Mouse (Mus musculus) lung, adult 2 months (tissue): ENCODE measurements at regions not wholly inside any gene's neighbourhood (a gene's known extent, or its start where the extent isn't known, plus 50 kb on each side); places are given as distances from the start of the nearest gene placed in this dataset.

Experiments used
- DNase-seq: peaks from one replicate; pipeline ENCODE4 v3.0.0; 2022
- H3K4me1 ChIP-seq: fragments of 200-500 bp; 2 replicates; pipeline ENCODE4 v1.6.1; 2011; ENCODE audit warnings: low read length; ENCODE audit not compliant: control insufficient read depth, insufficient read depth
- H3K4me3 ChIP-seq: fragments of 200-500 bp; replicated peaks from 2 replicates; pipeline ENCODE3; 2011; ENCODE audit warnings: low read depth, mild to moderate bottlenecking, control low read depth, low read length; ENCODE audit errors: extremely low read depth
- CTCF ChIP-seq: fragments of 200-500 bp; IDR thresholded peaks from 2 replicates; pipeline ENCODE4 v1.5.1; 2011; ENCODE audit warnings: mild to moderate bottlenecking, low read length, control low read depth; ENCODE audit not compliant: insufficient read depth
- POLR2A ChIP-seq: fragments of 200-500 bp; IDR thresholded peaks from 2 replicates; pipeline ENCODE4 v1.6.1; 2011; ENCODE audit warnings: low read depth, mild to moderate bottlenecking, control low read depth, low read length, borderline replicate concordance; ENCODE audit errors: extremely low read depth
- WGBS: fragments of 180-500 bp; shearing (Covaris S2); methylation state at CpG from one replicate; pipeline ENCODE4 v1.1.7; 2018; 5-methylcytosine and 5-hydroxymethylcytosine counted together

GRCm38 (mm10) chr7:34558615-34559343, 97.8 kb downstream of the Kctd15 start:
- no peak for DNase-seq
- Histone ChIP-seq H3K4me3 (no peak overlapping the region), H3K4me1 (no peaks in the 10 kb centered on the region)
- TF ChIP-seq CTCF (no peak), POLR2A (no peak)
- 86% methylated on average over 8 of the region's 8 CpGs for whole genome bisulfite sequencing

- no peak for DNase-seq
- Histone ChIP-seq H3K4me3 (no peak overlapping the region), H3K4me1 (no peaks in the 10 kb centered on the region)
- WGBS = 53% methylated on average over 6 of the region's 6 CpGs
- TF ChIP-seq POLR2A (no peak), CTCF (no peak)
These were observed 101.3 kb downstream of the Kctd15 start for GRCm38 (mm10) chr7:34555196-34555595.

GRCm38 (mm10) chr7:34546609-34547316, 109.8 kb downstream of the Kctd15 start:
- DNase-seq = no peak
- no peak for TF ChIP-seq POLR2A
- TF ChIP-seq CTCF = no peak
- WGBS = 71% methylated on average over 19 of the region's 19 CpGs
- H3K4me3 ChIP-seq = no peak overlapping the region
- no peaks in the 10 kb centered on the region for H3K4me1 ChIP-seq

- no peak for DNase-seq
- 93% methylated on average over 11 of the region's 11 CpGs for WGBS
- TF ChIP-seq CTCF (no peak), POLR2A (no peak)
- no peaks in the 10 kb centered on the region for H3K4me1 ChIP-seq
- no peak overlapping the region for H3K4me3 ChIP-seq
These were observed 110.6 kb downstream of the Kctd15 start for GRCm38 (mm10) chr7:34545906-34546305.

GRCm38 (mm10) chr7:34541906-34542305, 114.6 kb downstream of the Kctd15 start:
- Histone ChIP-seq H3K4me1 (no peaks in the 10 kb centered on the region), H3K4me3 (no peak overlapping the region)
- 73% methylated on average over 4 of the region's 4 CpGs for WGBS
- TF ChIP-seq POLR2A (no peak), CTCF (no peak)
- no peak for DNase-seq

GRCm38 (mm10) chr7:34541000-34541399, 115.5 kb downstream of the Kctd15 start:
- WGBS = 58% methylated on average over 4 of the region's 4 CpGs
- TF ChIP-seq POLR2A (no peak), CTCF (no peak)

GRCm38 (mm10) chr7:34539856-34540255, 116.7 kb downstream of the Kctd15 start:
- DNase-seq = no peak
- Histone ChIP-seq H3K4me1 (no peaks in the 10 kb centered on the region), H3K4me3 (no peak overlapping the region)
- WGBS = 98% methylated on average over 2 of the region's 2 CpGs
- TF ChIP-seq CTCF (no peak), POLR2A (no peak)

More at GRCm38 (mm10) chr7:34541000-34541399, 115.5 kb downstream of the Kctd15 start:
- no peak overlapping the region for H3K4me3 ChIP-seq
- DNase-seq = no peak
- H3K4me1 ChIP-seq = no peaks in the 10 kb centered on the region

GRCm38 (mm10) chr7:34538310-34539055, 118.0 kb downstream of the Kctd15 start:
- WGBS = 89% methylated on average over 20 of the region's 20 CpGs
- no peak for DNase-seq
- no peak overlapping the region for H3K4me3 ChIP-seq
- H3K4me1 ChIP-seq = no peaks in the 10 kb centered on the region
- TF ChIP-seq CTCF (no peak), POLR2A (no peak)

- DNase-seq = no peak
- Histone ChIP-seq H3K4me3 (no peak overlapping the region), H3K4me1 (no peaks in the 10 kb centered on the region)
- TF ChIP-seq POLR2A (no peak), CTCF (no peak)
- 80% methylated on average over 9 of the region's 9 CpGs for WGBS
These were observed 119.4 kb downstream of the Kctd15 start for GRCm38 (mm10) chr7:34537122-34537521.
